Mouse (Mus musculus) forebrain, postnatal 0 days (tissue): ENCODE measurements around the gene Cebpz. TPM values are rescaled to one million over a fixed set of nuclear protein-coding genes. Genes with fewer than 3 reads are reported as not detected.

ENCODE experiments used
- ATAC-seq: fragments of 200-750 bp; cut with Nextera tagmentation; 2 replicates; pipeline ENCODE4 v1.8.0; 2017; ENCODE audit warnings: mild to moderate bottlenecking, moderate library complexity
- DNase-seq: peaks from one replicate; pipeline ENCODE4 v3.0.0-alpha.2; 2015
- H3K27ac ChIP-seq: fragments of 300-500 bp; sonication (generic); 2 replicates; pipeline ENCODE4 v1.5.1; 2014; ENCODE audit warnings: low read depth, mild to moderate bottlenecking, antibody characterized with exemption, low read length, moderate library complexity, mixed read lengths
- H3K27me3 ChIP-seq: fragments of 300-500 bp; sonication (generic); 2 replicates; pipeline ENCODE4 v1.6.1; 2014; ENCODE audit warnings: mild to moderate bottlenecking, low read length, mixed read lengths; ENCODE audit not compliant: insufficient read depth
- H3K36me3 ChIP-seq: fragments of 300-500 bp; sonication (generic); 2 replicates; pipeline ENCODE4 v1.6.1; 2014; ENCODE audit warnings: mild to moderate bottlenecking, moderate library complexity; ENCODE audit not compliant: insufficient read depth
- H3K4me1 ChIP-seq: fragments of 300-500 bp; sonication (generic); 2 replicates; pipeline ENCODE4 v1.6.1; 2014; ENCODE audit warnings: antibody characterized with exemption; ENCODE audit not compliant: insufficient read depth
- H3K4me2 ChIP-seq: fragments of 300-500 bp; sonication (generic); 2 replicates; pipeline ENCODE4 v1.6.1; 2014; ENCODE audit warnings: low read depth, mild to moderate bottlenecking, moderate library complexity
- H3K4me3 ChIP-seq: fragments of 300-500 bp; sonication (generic); 2 replicates; pipeline ENCODE4 v1.5.1; 2014; ENCODE audit warnings: low read depth, low read length, mixed read lengths
- H3K9ac ChIP-seq: fragments of 300-500 bp; sonication (generic); 2 replicates; pipeline ENCODE4 v1.6.1; 2014; ENCODE audit warnings: mild to moderate bottlenecking
- H3K9me3 ChIP-seq: fragments of 300-500 bp; sonication (generic); 2 replicates; pipeline ENCODE4 v1.6.1; 2016; ENCODE audit warnings: low read length
- CTCF ChIP-seq: sonication (generic); IDR thresholded peaks from 2 replicates; pipeline ENCODE4 v1.5.1; 2016; ENCODE audit warnings: antibody characterized with exemption, control low read depth, low read depth
- WGBS: fragments of 180-500 bp; shearing (Covaris S2); extraction: QIAGEN DNeasy Blood & Tissue Kit; methylation state at CpG from one replicate; pipeline ENCODE4 v1.1.7; 2014; 5-methylcytosine and 5-hydroxymethylcytosine counted together
- polyA plus RNA-seq: library from polyadenylated mRNA; unstranded; fragments of >200 nt; fragmentation: Nextera tagmentation; extraction: Ambion mirVana; gene quantifications from 2 replicates; pipeline ENCODE4 v1.2.1, GENCODE M21; 2015
- total RNA-seq: library from RNA; depleted of rRNA; stranded (reverse); fragments of >200 nt; gene quantifications from 2 replicates; pipeline ENCODE4 v1.2.3, GENCODE M21; 2014

Cebpz gene
- total and polyA plus RNA-seq, 2 experiments from 2014 or later = 31.9 to 49.8 TPM

DNA sequence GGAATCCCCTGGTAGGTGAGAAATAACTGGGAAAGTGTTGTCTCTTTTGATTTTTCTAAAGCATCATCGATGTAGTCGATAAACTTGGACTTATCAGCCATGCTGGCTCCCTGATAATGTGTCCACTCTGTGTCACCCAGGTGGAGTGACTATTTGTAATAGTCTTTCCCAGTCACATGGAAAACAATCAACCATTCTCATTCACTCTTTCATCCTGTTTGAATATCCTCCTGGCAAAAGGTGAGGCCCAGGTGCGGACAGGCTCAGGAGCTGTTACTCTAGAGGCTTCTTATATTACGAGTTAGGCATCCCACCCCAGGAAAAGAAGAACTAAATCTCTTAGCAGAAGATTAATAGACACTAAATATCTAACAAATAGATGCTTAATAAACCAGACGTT, 30.0 kb downstream of the Cebpz start, which contains the start of gene Sult6b1:
Sult6b1 (minus strand) TSS at position 101 of the 400 bp plus-strand sequence.
- DNase-seq (no peak), ATAC-seq (no peak)
- H3K27ac ChIP-seq = no peak within 1 kb of the TSS
- no peaks in the 10 kb centered on the region for H3K27me3 ChIP-seq
- TF ChIP-seq CTCF = no peak
- H3K9me3 ChIP-seq = no peaks in the 10 kb centered on the region
- no peak within 1 kb of the TSS for H3K4me3 ChIP-seq
- H3K9ac ChIP-seq = no peak within 1 kb of the TSS
- H3K4me2 ChIP-seq = no peak within 1 kb of the TSS
- 87% methylated on average over 5 of the region's 5 CpGs for WGBS
- no peaks in the 10 kb centered on the region for H3K4me1 ChIP-seq
- H3K36me3 ChIP-seq = no peaks in the 10 kb centered on the region

DNA sequence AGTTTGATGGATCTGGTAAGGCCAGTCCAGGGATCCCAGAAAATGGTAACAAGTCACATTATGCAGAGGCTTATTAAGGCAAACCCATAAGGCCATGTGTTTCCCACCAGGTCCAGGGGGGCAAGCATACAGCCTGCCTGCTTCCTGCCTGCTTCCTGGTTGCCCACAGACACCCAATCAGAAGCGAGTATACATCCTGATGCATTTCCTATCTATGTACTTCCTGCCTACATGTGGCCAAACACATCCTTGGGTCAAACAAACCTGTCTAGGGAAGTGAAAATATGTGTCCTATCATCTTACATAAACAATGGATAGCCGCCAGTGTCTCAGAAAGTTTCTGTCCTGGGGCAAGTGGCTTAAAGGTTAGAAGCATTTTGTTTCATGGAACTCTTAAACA, 33.7 kb downstream of the Cebpz start:
- no peak for ATAC-seq
- Histone ChIP-seq H3K4me1 (no peaks in the 10 kb centered on the region), H3K4me3 (no peak overlapping the region), H3K9me3 (no peaks in the 10 kb centered on the region), H3K27me3 (no peaks in the 10 kb centered on the region), H3K27ac (no peak overlapping the region), H3K36me3 (no peaks in the 10 kb centered on the region), H3K4me2 (no peak overlapping the region), H3K9ac (no peak overlapping the region)
- 87% methylated on average over 2 of the region's 2 CpGs for WGBS
- no peak for DNase-seq
- TF ChIP-seq CTCF = no peak

DNA sequence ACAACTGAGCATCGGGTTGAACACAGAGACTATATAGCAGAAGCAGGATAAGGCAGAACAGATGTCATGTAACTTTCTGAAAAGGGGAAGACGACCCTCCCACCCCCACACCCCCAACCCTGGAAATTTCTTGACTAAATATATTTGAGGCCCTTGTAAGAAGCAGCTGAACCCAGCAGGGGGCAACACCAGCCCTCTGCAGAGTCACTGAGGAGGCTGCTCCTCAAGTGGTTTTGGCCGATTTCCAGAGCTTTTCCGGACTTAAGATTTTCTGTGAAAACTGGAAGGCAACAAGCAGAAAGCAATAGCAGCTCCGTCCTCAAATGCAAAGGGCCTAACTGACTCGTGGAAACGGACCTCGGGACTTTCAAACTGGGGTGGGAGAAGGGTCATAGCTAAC, 41.5 kb downstream of the Cebpz start:
- 22% methylated on average over 8 of the region's 8 CpGs for WGBS
- Histone ChIP-seq H3K36me3 (no peaks in the 10 kb centered on the region), H3K9me3 (no peaks in the 10 kb centered on the region), H3K27me3 (no peaks in the 10 kb centered on the region), H3K4me3 (no peak overlapping the region), H3K4me1 (no peaks in the 10 kb centered on the region), H3K9ac (no peak overlapping the region), H3K4me2 (peak overlapping the region; percentile 21; the same call in 1 of the 2 replicates), H3K27ac (no peak overlapping the region)
- ATAC-seq (peak; percentile 54), DNase-seq (peak; percentile 79)
- TF ChIP-seq CTCF = peak; percentile 50

DNA sequence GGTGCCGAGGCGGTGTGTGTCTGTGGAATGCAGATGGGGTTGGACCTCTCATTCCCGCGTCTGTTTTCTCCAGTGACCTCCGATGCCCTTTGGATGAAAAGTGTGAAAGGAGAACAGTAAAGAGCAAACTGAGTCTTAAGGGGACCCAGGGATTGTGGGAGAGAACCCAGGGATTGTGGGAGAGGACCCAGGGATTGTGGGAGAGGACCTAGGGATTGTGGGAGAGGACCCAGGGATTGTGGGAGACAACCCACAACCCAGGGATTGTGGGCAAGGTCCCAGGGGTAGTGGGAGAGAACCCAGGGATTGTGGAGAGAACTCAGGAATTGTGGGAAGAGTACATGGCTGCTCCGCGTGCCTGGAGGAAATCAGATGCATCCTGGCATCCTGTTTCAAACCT, 41.9 kb downstream of the Cebpz start:
- no peak for TF ChIP-seq CTCF
- WGBS = 81% methylated on average over 7 of the region's 7 CpGs
- H3K27ac ChIP-seq = no peak overlapping the region
- H3K4me3 ChIP-seq = no peak overlapping the region
- DNase-seq (no peak), ATAC-seq (no peak)
- no peak overlapping the region for H3K9ac ChIP-seq
- H3K9me3 ChIP-seq = no peaks in the 10 kb centered on the region
- no peaks in the 10 kb centered on the region for H3K27me3 ChIP-seq
- H3K4me2 ChIP-seq = no peak overlapping the region
- no peaks in the 10 kb centered on the region for H3K36me3 ChIP-seq
- H3K4me1 ChIP-seq = no peaks in the 10 kb centered on the region

DNA sequence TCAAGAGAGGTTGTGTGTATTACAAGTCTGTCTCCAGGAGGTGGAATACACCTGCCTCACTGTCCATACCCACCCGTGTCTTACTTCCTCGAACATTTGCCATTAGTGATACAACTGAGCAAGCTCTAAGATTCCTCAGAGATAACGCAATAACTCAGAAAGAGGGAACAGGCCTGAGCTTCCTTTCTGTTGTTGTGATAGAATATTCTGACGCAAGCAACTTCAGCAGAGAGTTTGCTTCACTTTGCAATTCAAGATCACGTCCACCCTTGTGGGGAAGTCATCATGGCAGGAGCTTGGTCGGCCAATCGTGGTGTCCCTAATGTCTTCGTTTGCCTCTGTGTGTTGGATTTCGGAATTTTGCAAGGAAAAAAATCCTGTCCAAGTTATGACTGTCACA, 45.8 kb downstream of the Cebpz start:
- Histone ChIP-seq H3K36me3 (no peaks in the 10 kb centered on the region), H3K4me3 (no peak overlapping the region), H3K4me1 (no peaks in the 10 kb centered on the region), H3K4me2 (no peak overlapping the region), H3K9me3 (no peaks in the 10 kb centered on the region), H3K27ac (no peak overlapping the region), H3K9ac (no peak overlapping the region), H3K27me3 (no peaks in the 10 kb centered on the region)
- no peak for TF ChIP-seq CTCF
- DNase-seq (no peak), ATAC-seq (no peak)
- WGBS = 88% methylated on average over 9 of the region's 9 CpGs

DNA sequence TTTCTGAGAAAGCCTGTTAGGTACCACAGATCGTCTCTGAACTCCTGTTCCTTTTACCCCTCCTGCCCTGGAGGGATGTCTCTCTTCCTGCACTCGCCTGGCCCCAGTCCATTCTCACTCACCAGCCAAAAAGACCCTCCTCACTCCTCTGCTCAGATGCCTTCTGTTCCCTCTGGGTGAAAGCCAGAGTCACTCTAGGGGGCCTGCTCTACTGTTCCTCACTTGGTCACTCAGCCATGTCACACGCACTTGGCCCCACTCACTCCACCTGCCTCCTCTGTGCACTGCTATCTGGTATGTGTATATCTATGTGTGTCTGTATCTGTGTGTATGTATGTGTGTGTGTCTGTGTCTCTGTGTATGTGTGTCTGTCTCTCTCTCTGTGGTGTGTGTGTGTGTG, 47.7 kb downstream of the Cebpz start:
- no peak for DNase-seq

DNA sequence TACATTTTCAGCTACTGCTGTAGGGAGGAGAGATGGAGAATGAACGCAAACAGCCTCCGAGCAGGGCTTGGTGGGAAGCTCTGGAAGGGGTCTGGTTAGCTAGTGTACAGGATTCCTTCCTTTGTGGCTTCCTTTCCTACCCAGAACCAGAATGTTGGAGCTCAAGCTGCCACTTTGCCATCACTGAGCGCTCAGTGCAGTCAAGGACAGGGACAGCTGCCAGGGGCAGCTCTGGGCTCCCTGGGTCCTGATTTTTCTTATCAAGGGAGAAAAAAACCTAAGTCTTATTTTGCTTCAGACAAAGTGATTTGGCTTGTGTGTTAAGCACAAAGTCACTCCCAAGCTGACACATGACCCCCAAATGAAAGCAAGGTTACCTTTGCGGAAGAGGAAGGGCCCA, 48.3 kb downstream of the Cebpz start:
- H3K4me1 ChIP-seq = no peaks in the 10 kb centered on the region
- no peaks in the 10 kb centered on the region for H3K9me3 ChIP-seq
- no peak for TF ChIP-seq CTCF
- H3K9ac ChIP-seq = no peak overlapping the region
- no peak for DNase-seq
- WGBS = 76% methylated on average over 4 of the region's 4 CpGs
- no peaks in the 10 kb centered on the region for H3K36me3 ChIP-seq
- no peak overlapping the region for H3K27ac ChIP-seq
- ATAC-seq = no peak
- no peaks in the 10 kb centered on the region for H3K27me3 ChIP-seq
- no peak overlapping the region for H3K4me2 ChIP-seq
- H3K4me3 ChIP-seq = no peak overlapping the region

More for the DNA sequence above, 47.7 kb downstream of the Cebpz start:
- Histone ChIP-seq H3K36me3 (no peaks in the 10 kb centered on the region), H3K27me3 (no peaks in the 10 kb centered on the region), H3K4me3 (no peak overlapping the region), H3K27ac (no peak overlapping the region), H3K4me2 (no peak overlapping the region), H3K9me3 (no peaks in the 10 kb centered on the region), H3K4me1 (no peaks in the 10 kb centered on the region), H3K9ac (no peak overlapping the region)
- peak; percentile 42 for ATAC-seq
- TF ChIP-seq CTCF = no peak
- WGBS = 37% methylated on average over 3 of the region's 3 CpGs
